Mouse (Mus musculus): Measurements from ENCODE around the gene Tssk1. TPM values are rescaled to one million over a fixed set of nuclear protein-coding genes. Genes with fewer than 3 reads are reported as not detected.

The Tssk1 gene
- not detected in 2 replicates for total RNA-seq (2014; fragmentation: Nextera tagmentation)
- total RNA-seq (2017): 0.16 TPM in 1 of 2 replicates, not detected in the other
- polyA plus RNA-seq (2012): not detected in 2 replicates

- Histone ChIP-seq H3K4me3 (ENCODE audit: low read depth, low read length) (no peak within 1 kb of the TSS), H3K9me3 (replicated peaks) (no peaks in the 10 kb centered on the region), H3K4me1 (ENCODE audit: insufficient read depth, low read depth, low read length) (peaks cover 22% of the 10 kb centered on the region), H3K36me3 (replicated peaks) (peaks cover 21% of the 10 kb centered on the region), H3K27me3 (ENCODE audit: insufficient read depth, low read length) (peaks cover 20% of the 10 kb centered on the region)
- TF ChIP-seq TAL1 (conservative IDR thresholded peaks at IDR 0.05; ENCODE audit: low read depth, low read length) (no peak), POLR2AphosphoS5 (IDR thresholded peaks at IDR 0.05; ENCODE audit: insufficient replicate concordance, low read depth, low read length) (no peak), GATA2 (IDR thresholded peaks at IDR 0.05; ENCODE audit: borderline replicate concordance, low read depth, low read length) (no peak), GATA1 (IDR thresholded peaks at IDR 0.05; ENCODE audit: borderline replicate concordance, low read length) (no peak), CTCF (IDR thresholded peaks at IDR 0.05; ENCODE audit: low read depth, low read length) (no peak)
- DNase-seq (ENCODE audit: low spot score): no peak
- no peak for ATAC-seq (ENCODE audit: extremely low read depth, insufficient number of reproducible peaks, low FRiP score, poor library complexity, severe bottlenecking)
Observed at GRCm38 (mm10) chr16:17893923-17894322, at the start of gene Tssk1. Gene Tssk1, plus strand, starts transcription at chr16:17894223.

DNA sequence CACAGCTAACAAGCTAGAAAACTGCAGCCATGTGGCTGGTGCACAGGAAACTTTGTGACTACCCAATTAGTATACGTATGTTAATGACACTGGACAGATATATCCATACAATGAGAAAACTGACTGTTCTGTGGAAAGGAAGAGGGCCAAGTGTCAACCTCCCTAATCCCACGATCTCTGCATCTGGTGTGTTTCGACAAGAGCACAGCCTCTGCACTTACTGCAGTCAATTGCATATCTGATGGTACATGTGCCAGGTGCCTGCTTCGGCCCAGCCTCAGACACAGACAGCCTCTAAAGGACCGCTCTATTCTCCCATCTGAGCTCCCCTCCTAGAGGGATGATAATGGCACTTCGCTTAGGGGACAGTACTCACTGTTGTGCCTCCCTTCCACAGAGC, 45.6 kb upstream of the Tssk1 start:
- no peak for ATAC-seq (ENCODE audit: extremely low read depth, insufficient number of reproducible peaks, low FRiP score, poor library complexity, severe bottlenecking)
- peaks cover 95% of the 10 kb centered on the region for H3K36me3 ChIP-seq (replicated peaks)

DNA sequence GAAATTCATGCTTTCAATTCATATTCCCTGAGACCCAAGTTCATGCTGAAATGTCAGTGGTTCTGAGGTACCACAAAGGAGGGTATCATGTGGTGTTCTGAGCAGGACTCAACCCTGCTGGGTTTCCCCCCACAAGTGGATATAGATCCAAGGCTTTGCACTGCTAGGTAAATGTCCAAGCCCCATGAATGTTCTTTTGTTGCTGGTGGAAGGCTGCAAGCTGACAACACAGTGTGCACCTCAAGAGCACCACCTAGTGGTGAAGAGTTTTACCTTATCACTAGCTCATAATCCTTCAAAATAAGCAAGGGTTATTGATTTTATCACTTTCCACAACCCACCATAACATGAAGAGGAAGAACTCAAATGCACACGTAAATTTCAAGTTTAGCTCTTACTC, 45.1 kb upstream of the Tssk1 start:
- Histone ChIP-seq H3K4me3 (ENCODE audit: low read depth, low read length) (no peak overlapping the region), H3K9me3 (replicated peaks) (no peaks in the 10 kb centered on the region), H3K27me3 (ENCODE audit: insufficient read depth, low read length) (no peaks in the 10 kb centered on the region), H3K36me3 (replicated peaks) (peaks cover 95% of the 10 kb centered on the region), H3K4me1 (ENCODE audit: insufficient read depth, low read depth, low read length) (peaks cover 3% of the 10 kb centered on the region; the same call in 1 of the 2 replicates)
- ATAC-seq (ENCODE audit: extremely low read depth, insufficient number of reproducible peaks, low FRiP score, poor library complexity, severe bottlenecking) (no peak), DNase-seq (ENCODE audit: low spot score) (no peak)
- TF ChIP-seq GATA1 (IDR thresholded peaks at IDR 0.05; ENCODE audit: borderline replicate concordance, low read length) (no peak), CTCF (IDR thresholded peaks at IDR 0.05; ENCODE audit: low read depth, low read length) (peak; percentile 69)

More for the DNA sequence above, 45.6 kb upstream of the Tssk1 start:
- H3K9me3 ChIP-seq (replicated peaks): no peaks in the 10 kb centered on the region
- TF ChIP-seq TAL1 (conservative IDR thresholded peaks at IDR 0.05; ENCODE audit: low read depth, low read length) (no peak), POLR2AphosphoS5 (IDR thresholded peaks at IDR 0.05; ENCODE audit: insufficient replicate concordance, low read depth, low read length) (no peak), CTCF (IDR thresholded peaks at IDR 0.05; ENCODE audit: low read depth, low read length) (no peak), GATA1 (IDR thresholded peaks at IDR 0.05; ENCODE audit: borderline replicate concordance, low read length) (no peak), GATA2 (IDR thresholded peaks at IDR 0.05; ENCODE audit: borderline replicate concordance, low read depth, low read length) (no peak)
- H3K4me1 ChIP-seq (ENCODE audit: insufficient read depth, low read depth, low read length): peaks cover 3% of the 10 kb centered on the region; the same call in 1 of the 2 replicates
- no peaks in the 10 kb centered on the region for H3K27me3 ChIP-seq (ENCODE audit: insufficient read depth, low read length)
- H3K4me3 ChIP-seq (ENCODE audit: low read depth, low read length): no peak overlapping the region
- DNase-seq (ENCODE audit: low spot score): no peak

GRCm38 (mm10) chr16:17849486-17849885, 44.5 kb upstream of the Tssk1 start:
- TF ChIP-seq TAL1 (conservative IDR thresholded peaks at IDR 0.05; ENCODE audit: low read depth, low read length) (no peak), GATA1 (IDR thresholded peaks at IDR 0.05; ENCODE audit: borderline replicate concordance, low read length) (no peak), GATA2 (IDR thresholded peaks at IDR 0.05; ENCODE audit: borderline replicate concordance, low read depth, low read length) (no peak), CTCF (IDR thresholded peaks at IDR 0.05; ENCODE audit: low read depth, low read length) (no peak), POLR2AphosphoS5 (IDR thresholded peaks at IDR 0.05; ENCODE audit: insufficient replicate concordance, low read depth, low read length) (no peak)
- DNase-seq (ENCODE audit: low spot score) (no peak), ATAC-seq (ENCODE audit: extremely low read depth, insufficient number of reproducible peaks, low FRiP score, poor library complexity, severe bottlenecking) (no peak)
- peaks cover 95% of the 10 kb centered on the region for H3K36me3 ChIP-seq (replicated peaks)
- no peaks in the 10 kb centered on the region for H3K27me3 ChIP-seq (ENCODE audit: insufficient read depth, low read length)
- H3K4me3 ChIP-seq (ENCODE audit: low read depth, low read length): no peak overlapping the region
- no peaks in the 10 kb centered on the region for H3K9me3 ChIP-seq (replicated peaks)
- peaks cover 3% of the 10 kb centered on the region; the same call in 1 of the 2 replicates for H3K4me1 ChIP-seq (ENCODE audit: insufficient read depth, low read depth, low read length)

- H3K4me1 ChIP-seq (ENCODE audit: insufficient read depth, low read depth, low read length): peaks cover 3% of the 10 kb centered on the region; the same call in 1 of the 2 replicates
- H3K27me3 ChIP-seq (ENCODE audit: insufficient read depth, low read length): no peaks in the 10 kb centered on the region
- ATAC-seq (ENCODE audit: extremely low read depth, insufficient number of reproducible peaks, low FRiP score, poor library complexity, severe bottlenecking): no peak
- no peaks in the 10 kb centered on the region for H3K9me3 ChIP-seq (replicated peaks)
- H3K4me3 ChIP-seq (ENCODE audit: low read depth, low read length): no peak overlapping the region
- peaks cover 92% of the 10 kb centered on the region for H3K36me3 ChIP-seq (replicated peaks)
- TF ChIP-seq GATA1 (IDR thresholded peaks at IDR 0.05; ENCODE audit: borderline replicate concordance, low read length) (no peak), POLR2AphosphoS5 (IDR thresholded peaks at IDR 0.05; ENCODE audit: insufficient replicate concordance, low read depth, low read length) (no peak), CTCF (IDR thresholded peaks at IDR 0.05; ENCODE audit: low read depth, low read length) (no peak), TAL1 (conservative IDR thresholded peaks at IDR 0.05; ENCODE audit: low read depth, low read length) (no peak), GATA2 (IDR thresholded peaks at IDR 0.05; ENCODE audit: borderline replicate concordance, low read depth, low read length) (no peak)
- DNase-seq (ENCODE audit: low spot score): no peak
Observed at GRCm38 (mm10) chr16:17851331-17851730, 42.7 kb upstream of the Tssk1 start.

DNA sequence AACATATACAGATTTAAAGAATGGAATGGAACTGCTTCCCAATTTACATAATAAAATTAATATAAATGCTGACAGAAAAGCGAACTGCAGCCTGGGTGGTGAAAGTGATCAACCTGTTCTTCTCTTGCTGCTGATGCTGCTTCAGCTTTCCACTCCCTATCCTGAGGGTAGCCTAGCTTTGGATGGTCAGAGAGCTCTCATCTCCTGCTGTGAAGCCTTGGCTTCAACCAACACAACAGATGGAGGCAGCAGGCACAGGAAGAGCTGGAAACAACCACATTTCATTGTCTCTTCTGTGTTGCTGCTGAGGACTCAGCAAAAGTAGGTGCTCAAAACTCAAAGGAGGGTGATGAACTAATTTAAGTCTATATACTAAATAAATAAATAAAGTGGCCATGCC, 42.2 kb upstream of the Tssk1 start:
- ATAC-seq (ENCODE audit: extremely low read depth, insufficient number of reproducible peaks, low FRiP score, poor library complexity, severe bottlenecking) (no peak), DNase-seq (ENCODE audit: low spot score) (no peak)
- Histone ChIP-seq H3K36me3 (replicated peaks) (peaks cover 92% of the 10 kb centered on the region), H3K4me3 (ENCODE audit: low read depth, low read length) (no peak overlapping the region), H3K9me3 (replicated peaks) (no peaks in the 10 kb centered on the region), H3K4me1 (ENCODE audit: insufficient read depth, low read depth, low read length) (peaks cover 3% of the 10 kb centered on the region; the same call in 1 of the 2 replicates), H3K27me3 (ENCODE audit: insufficient read depth, low read length) (no peaks in the 10 kb centered on the region)
- TF ChIP-seq CTCF (IDR thresholded peaks at IDR 0.05; ENCODE audit: low read depth, low read length) (no peak), TAL1 (conservative IDR thresholded peaks at IDR 0.05; ENCODE audit: low read depth, low read length) (no peak), POLR2AphosphoS5 (IDR thresholded peaks at IDR 0.05; ENCODE audit: insufficient replicate concordance, low read depth, low read length) (no peak), GATA2 (IDR thresholded peaks at IDR 0.05; ENCODE audit: borderline replicate concordance, low read depth, low read length) (no peak), GATA1 (IDR thresholded peaks at IDR 0.05; ENCODE audit: borderline replicate concordance, low read length) (no peak)

Measured in G1E (cell line).